Mouse (Mus musculus) erythroblast, adult 5-6 weeks (primary cell): ENCODE measurements around the gene Usp40. TPM values are rescaled to one million over a fixed set of nuclear protein-coding genes. Genes with fewer than 3 reads are reported as not detected.
"Not testable (repeated sequence)": the region's sequence is repeated elsewhere in the genome, so short reads cannot be mapped to it uniquely, and the experiment has no call there.

ENCODE experiments used
- ATAC-seq: replicated peaks from 2 replicates; pipeline ENCODE4 v1.8.0; 2016; ENCODE audit warnings: moderate number of reproducible peaks, mild to moderate bottlenecking, moderate TSS enrichment, inconsistent platforms; ENCODE audit not compliant: poor library complexity, low FRiP score, severe bottlenecking
- total RNA-seq, 2 experiments: library from RNA; stranded (forward) in 1 of 2; stranded (reverse) in 1 of 2; fragments of 150-400 nt in 1 of 2; fragments of 200-764, 138-1000 nt in 1 of 2; gene quantifications; 2 replicates each; pipeline versions ENCODE4 v1.2.3 to v1.2.4; 2015 to 2017; ENCODE audit warnings: low replicate concordance in 2 of 2

Gene Usp40
- total RNA-seq (2015; ENCODE audit: low replicate concordance) = 2.7 and 3.8 TPM in 2 replicates
- total RNA-seq (2017; ENCODE audit: low replicate concordance) = 2.6 and 7.4 TPM in 2 replicates

- ATAC-seq = peak; percentile 87
Measured at GRCm38 (mm10) chr1:88008211-88008697, at the start of gene Usp40. Gene Usp40 (minus strand): TSS chr1:88008551.

DNA sequence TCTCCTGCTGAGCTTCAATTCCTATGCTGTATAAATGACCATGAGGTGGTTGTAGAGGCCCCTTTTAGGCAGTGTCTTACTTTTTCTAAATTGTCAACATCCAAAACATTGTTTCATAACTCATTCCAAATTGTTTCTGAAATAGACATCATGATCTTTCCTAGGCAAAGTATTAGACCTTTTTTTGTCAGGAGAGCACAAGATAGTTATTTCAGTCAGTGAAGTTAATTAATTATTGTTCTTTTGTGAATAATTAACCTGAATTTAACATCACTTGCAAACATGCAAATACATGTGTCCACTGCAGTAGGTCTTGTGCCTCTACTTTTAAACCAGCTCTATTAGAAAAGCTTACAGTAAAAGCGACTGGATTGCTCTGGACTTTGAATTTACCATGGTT lies 46.7 kb upstream of the Usp40 start, which contains the start of gene Ugt1a10:
Ugt1a10 (plus strand) TSS at position 301 of the 400 bp plus-strand sequence.
- ATAC-seq = no peak

GRCm38 (mm10) chr1:88047408-88047807 lies 39.1 kb upstream of the Usp40 start:
- ATAC-seq = not testable (repeated sequence)

- ATAC-seq = not testable (repeated sequence)
Measured at GRCm38 (mm10) chr1:88044832-88045437, 36.6 kb upstream of the Usp40 start.

DNA sequence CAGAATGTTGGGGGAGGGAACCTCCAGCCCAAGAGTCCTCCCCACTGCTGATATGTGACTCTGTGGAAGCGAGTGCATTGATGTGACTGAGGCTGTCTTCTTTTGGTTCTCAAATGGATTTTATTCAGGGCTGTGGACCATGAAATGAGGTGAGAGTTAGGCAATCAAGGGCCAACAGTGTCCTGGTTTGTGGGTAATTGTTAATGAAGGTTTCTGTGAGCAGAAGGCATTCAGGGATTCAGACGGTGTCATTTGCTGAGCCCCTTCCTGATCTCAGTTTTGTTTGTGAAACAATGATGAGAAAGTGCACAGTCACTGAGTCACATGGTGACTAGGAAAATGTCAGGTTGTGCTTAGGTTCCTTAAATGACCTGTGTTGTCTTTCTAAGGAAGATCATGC lies 34.7 kb upstream of the Usp40 start:
- ATAC-seq = not testable (repeated sequence)

DNA sequence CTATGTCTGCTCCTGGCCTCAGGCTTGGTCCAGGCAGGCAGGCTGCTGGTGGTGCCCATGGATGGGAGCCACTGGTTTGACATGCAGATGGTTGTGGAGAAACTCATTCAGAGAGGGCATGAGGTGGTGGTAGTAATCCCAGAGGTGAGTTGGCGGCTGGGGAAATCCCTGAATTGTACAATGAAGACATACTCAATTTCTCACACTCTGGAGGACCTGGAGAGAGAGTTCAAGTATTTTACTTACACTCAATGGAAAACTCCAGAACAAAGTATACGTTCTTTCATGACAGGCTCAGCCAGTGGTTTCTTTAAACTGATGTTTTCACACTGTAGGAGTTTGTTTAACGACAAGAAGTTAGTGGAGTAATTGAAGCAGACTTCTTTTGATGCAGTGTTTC lies 16.9 kb upstream of the Usp40 start:
- ATAC-seq = not testable (repeated sequence)

DNA sequence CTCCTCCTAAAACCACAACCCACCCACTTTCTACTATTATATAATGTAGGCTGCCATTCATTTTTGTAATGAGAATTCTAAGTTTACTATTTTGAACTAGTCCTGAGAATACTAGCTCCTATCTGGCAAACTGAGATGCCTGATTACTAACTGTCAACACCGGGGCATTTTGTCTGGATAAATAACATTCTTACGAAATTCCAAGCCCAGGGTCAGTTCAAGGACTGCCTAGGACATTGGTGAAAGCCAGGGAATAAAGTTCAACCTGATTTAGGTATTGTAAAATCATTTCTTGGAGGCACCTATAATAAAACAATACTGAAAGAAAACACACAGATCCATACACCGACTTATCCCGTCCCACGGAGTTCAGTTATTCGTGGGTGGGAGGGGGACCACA lies 7.0 kb upstream of the Usp40 start:
- no peak for ATAC-seq

GRCm38 (mm10) chr1:88014671-88015070 lies 6.3 kb upstream of the Usp40 start:
- ATAC-seq = no peak

GRCm38 (mm10) chr1:88014194-88014593 lies 5.8 kb upstream of the Usp40 start:
- no peak for ATAC-seq

DNA sequence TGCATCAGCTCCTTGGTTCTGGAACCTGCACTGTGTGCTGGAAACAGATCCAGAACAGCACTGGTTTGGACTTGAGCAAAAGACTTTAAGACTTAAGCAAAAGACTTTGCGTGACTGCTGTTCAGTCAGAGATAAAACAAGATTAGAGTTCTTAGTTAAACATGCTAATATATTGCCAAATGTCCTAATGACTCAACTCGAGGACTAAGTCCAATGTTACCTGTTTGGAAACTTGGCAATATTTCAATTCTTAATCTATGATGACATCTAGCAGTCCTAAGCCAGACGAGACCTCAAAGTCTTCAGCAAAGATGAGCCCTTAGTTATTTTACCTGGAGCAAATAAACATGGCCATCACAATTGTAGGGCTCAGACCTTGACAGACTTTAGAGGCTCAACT lies 5.4 kb upstream of the Usp40 start:
- ATAC-seq = no peak

- no peak for ATAC-seq
Measured at GRCm38 (mm10) chr1:88009521-88009920, 1.2 kb upstream of the Usp40 start.

DNA sequence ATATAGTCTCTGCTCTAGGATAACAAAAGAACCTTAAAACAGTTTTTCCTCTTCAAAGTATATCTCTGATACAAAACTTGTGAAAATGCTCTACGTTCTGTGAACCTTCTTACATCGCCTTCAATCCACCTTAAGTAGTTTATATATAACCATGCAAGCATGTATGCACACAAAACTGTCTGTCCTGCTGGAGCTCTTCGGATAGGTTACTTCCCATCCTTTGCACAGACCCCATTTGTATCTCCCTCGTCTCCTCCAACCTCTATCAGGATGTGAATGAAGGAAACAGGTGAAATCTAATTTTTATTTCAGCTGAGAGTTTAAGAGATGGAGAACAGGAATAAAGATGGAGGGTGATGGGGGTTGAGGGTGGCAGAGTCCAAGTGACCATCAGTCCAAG lies 384 bp upstream of the Usp40 start:
- no peak for ATAC-seq

DNA sequence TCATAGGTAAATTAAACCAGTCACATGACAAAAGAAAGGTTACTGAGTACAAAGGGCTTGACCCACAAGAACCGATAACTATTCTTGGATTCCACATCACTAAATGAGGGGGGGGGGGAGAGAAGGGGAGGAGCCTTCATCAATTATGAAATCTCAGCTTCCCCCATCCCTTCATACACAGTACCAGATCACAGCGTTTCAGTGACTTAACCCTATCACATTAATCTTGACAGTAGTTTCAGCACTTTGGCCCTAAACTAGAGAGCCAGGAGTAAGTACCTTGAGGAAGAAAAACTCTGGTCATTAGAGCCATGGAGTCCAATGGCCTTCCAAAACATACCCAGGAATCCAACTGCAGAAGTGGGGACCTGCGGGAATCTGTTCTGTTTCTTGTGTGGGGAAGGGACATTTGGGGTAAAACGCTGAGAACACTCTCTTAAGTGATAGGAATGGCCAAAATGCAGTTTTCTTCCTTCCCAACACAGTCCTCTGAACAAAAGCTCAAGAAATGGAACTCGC lies 600 bp downstream of the Usp40 start:
- peak; percentile 45 for ATAC-seq

DNA sequence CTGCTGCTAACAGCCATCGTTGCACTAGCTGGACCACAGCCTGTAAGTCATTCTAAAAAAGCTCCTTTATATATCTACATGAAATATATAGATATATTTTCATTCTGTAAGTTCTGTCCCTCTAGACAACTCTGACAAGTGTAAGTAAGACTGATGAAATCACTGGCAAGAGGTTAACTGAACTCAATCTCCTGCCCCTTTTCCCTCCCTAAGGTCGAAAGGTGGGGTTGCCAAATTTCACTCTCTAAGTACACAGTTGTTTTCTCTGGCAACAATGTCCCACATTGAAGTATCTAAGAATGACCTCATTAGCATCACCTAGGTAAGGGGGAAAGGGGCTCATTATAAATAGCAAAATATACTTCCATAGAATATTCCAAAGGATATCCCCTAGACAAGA lies 15.6 kb downstream of the Usp40 start:
- ATAC-seq = no peak

- ATAC-seq = no peak
Measured at GRCm38 (mm10) chr1:87982291-87982690, 26.1 kb downstream of the Usp40 start.

DNA sequence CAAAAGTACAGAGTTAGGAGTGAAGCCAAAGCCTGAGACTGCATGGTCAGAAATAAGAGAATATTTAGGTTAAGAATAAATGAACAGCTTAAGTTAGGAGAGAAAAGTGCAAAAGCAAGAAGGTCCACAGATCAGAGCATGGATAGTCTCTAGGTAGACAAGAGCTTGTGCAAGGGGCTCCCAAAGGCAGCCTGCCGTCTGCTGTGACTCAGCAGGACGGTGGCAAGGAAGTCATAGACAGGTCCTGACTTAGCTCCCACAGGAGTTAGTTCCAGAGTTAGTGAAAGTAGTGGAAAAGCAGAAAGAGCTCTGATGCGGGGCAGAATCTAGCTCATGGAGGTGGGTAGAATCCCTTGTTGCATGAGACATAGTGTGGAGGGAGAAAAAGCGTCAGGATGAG lies 38.0 kb downstream of the Usp40 start:
- ATAC-seq = 0 out of 2 replicates have a peak, but pooled peaks have one; percentile 26

GRCm38 (mm10) chr1:87961459-87962167 lies 46.7 kb downstream of the Usp40 start:
- ATAC-seq = peak; percentile 88

DNA sequence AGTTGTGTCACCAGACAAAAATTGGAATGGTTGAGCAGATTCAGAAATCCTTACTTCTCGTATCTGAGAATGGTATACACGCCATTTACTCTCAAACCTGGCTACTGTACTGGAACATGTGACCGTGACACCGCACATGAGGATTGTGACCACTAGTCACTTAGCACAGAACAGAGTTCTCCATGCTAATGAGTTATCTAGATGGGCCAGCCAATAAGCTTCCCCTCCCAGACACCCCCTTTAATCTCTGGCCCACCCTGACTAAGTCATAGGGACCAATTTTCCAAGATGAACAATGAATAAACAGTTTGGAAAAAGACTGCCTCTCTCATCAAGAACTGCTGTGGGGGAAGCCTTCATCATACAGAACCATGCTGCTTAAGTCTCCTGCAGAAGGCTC lies 47.6 kb downstream of the Usp40 start:
- peak; percentile 26 for ATAC-seq

DNA sequence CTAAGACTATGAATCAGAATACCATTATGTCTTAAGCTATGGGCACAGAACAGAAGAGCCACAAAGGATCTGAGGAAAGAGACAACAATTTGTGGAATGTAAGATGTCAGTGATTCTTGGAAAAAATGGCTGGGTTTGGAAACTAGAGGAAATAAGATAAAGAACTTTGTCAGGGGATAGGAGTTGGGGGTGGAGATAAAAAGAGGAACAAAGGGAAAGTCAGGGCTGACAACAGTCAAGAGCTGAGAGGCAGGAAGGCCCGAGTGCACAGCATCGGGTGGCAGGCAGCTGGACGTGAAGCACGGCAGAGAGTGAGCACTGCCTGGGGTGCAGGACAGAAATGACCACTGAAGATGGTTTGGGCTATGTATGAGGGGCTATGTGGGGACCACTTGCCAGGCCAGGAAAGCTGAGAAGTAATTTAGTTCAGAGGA lies 48.3 kb downstream of the Usp40 start:
- ATAC-seq = peak; percentile 13; the same call in 1 of the 2 replicates

DNA sequence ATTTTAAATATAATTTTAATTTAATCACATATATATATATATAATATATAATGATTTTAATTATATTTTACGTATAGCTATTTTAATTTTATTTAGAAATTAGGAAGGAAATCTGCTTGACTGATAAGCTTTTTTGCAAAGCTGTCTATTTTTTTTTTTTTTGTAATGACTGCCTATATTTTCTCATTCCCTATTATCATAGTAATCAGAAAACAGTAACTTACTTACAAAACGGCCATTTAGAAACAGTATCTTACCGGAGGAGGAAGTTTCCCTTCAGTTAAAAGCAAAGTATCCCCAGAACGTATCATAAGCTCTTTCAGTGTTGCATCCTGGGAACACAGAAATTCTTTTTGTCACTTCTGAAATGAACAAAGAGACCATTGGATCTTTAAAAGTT lies 48.8 kb downstream of the Usp40 start:
- no peak for ATAC-seq

DNA sequence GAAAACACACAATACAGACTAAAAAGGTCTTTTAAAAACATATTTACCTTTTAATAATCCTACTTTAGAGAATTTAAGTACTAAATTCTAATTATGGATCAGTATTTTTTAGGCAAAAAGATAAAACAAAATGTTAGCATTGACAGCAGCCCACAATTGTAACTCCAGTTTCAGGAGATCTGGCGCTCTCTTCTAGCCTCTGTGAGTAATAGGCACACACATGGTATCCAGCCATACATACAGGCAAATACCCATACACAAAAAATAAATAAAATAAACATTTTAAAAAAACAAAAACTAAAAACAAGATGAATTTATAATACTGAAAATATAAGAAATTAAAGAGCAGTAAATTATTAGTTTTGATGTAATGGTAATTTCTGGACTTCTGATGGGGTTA lies 49.4 kb downstream of the Usp40 start:
- ATAC-seq = no peak
